Mouse (Mus musculus): ENCODE data around the gene Slc31a1. TPM values are rescaled to one million over a fixed set of nuclear protein-coding genes. Genes with fewer than 3 reads are reported as not detected.

Gene Slc31a1
- polyA plus RNA-seq, 1 experiment from 2014 or later: 52.0 TPM

DNA sequence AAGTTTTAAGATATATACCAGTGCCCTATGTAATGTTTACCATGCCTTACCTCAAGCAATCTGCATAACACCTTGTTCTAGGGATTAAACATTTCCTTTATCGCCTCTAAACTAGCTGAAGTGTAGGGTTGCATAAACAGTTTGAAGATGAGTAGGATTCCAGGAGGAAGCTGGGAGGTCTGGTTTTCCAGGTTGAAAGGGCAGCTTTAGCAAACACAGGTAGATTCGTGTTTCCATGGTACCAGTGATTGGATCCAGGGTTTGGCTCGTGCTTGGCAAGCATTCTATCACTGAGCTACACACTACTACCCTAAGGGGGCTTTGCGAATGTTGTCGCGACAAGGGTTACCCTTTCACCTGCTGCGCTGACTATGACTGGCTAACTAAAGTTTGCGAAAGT, 3.8 kb downstream of the Slc31a1 start:
- H3K36me3 ChIP-seq: 0 out of 2 replicates have a peak, but pooled peaks cover 3% of the 10 kb centered on the region
- 91% methylated on average over 8 of the region's 8 CpGs for whole genome bisulfite sequencing
- no peaks in the 10 kb centered on the region for H3K9me3 ChIP-seq (replicated peaks)
- no peak for ATAC-seq (ENCODE audit: insufficient number of reproducible peaks, low FRiP score)
- H3K27ac ChIP-seq (ENCODE audit: poor library complexity, severe bottlenecking): no peak overlapping the region
- H3K4me2 ChIP-seq: no peak overlapping the region
- H3K27me3 ChIP-seq (replicated peaks): no peaks in the 10 kb centered on the region
- H3K4me1 ChIP-seq (replicated peaks): peaks cover 21% of the 10 kb centered on the region
- no peak overlapping the region for H3K4me3 ChIP-seq
- no peak overlapping the region for H3K9ac ChIP-seq

DNA sequence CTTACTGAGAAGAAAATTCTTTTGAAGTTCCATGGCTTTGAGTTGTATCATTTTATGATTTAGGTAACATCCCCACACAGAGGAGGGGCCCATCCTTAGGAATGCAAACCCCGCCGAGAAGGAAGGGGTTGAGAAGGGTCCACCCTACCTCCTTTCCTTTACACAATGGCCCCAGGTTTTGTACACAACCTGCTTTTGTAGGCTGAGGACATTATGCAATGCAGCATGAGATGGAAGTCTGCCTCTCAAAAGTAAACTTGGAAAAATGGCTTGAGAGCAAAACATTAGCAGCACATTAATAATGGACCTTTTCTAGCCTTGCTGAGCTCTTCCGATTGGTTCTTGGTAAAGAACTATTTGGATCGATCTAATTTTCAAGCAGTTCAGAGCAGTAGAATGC, 5.8 kb downstream of the Slc31a1 start:
- H3K9ac ChIP-seq: no peak overlapping the region
- no peaks in the 10 kb centered on the region for H3K27me3 ChIP-seq (replicated peaks)
- H3K4me3 ChIP-seq: no peak overlapping the region
- H3K4me2 ChIP-seq: no peak overlapping the region
- ATAC-seq (ENCODE audit: insufficient number of reproducible peaks, low FRiP score): no peak
- H3K9me3 ChIP-seq (replicated peaks): no peaks in the 10 kb centered on the region
- WGBS: 83% methylated on average over 4 of the region's 4 CpGs
- peaks cover 28% of the 10 kb centered on the region for H3K4me1 ChIP-seq (replicated peaks)
- 0 out of 2 replicates have a peak, but pooled peaks cover 3% of the 10 kb centered on the region for H3K36me3 ChIP-seq
- no peak overlapping the region for H3K27ac ChIP-seq (ENCODE audit: poor library complexity, severe bottlenecking)

DNA sequence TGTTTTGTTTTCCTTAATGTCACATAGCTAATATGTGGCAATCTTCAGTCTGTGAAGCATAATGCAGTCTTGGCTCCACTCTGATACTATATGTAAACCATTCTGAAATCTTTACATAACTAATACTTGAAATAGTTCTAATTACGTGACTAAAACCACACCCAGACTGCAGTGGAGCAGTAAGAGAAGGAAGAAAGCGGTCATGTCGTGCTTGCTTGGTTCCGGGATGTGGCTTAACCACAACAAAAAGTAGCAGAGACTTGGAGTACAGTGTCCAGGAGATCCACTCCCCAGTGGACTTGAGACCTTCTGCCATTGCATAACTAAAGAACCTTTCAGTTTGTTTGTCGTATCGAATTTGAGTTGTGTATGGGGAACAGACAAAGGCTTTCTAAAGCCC, 7.1 kb downstream of the Slc31a1 start:
- H3K9ac ChIP-seq: no peak overlapping the region
- peaks cover 33% of the 10 kb centered on the region for H3K4me1 ChIP-seq (replicated peaks)
- no peak overlapping the region for H3K4me3 ChIP-seq
- no peak for ATAC-seq (ENCODE audit: insufficient number of reproducible peaks, low FRiP score)
- 89% methylated on average over 6 of the region's 6 CpGs for WGBS
- no peak overlapping the region for H3K27ac ChIP-seq (ENCODE audit: poor library complexity, severe bottlenecking)
- 0 out of 2 replicates have a peak, but pooled peaks cover 3% of the 10 kb centered on the region for H3K36me3 ChIP-seq
- no peak overlapping the region for H3K4me2 ChIP-seq
- no peaks in the 10 kb centered on the region for H3K9me3 ChIP-seq (replicated peaks)
- no peaks in the 10 kb centered on the region for H3K27me3 ChIP-seq (replicated peaks)

DNA sequence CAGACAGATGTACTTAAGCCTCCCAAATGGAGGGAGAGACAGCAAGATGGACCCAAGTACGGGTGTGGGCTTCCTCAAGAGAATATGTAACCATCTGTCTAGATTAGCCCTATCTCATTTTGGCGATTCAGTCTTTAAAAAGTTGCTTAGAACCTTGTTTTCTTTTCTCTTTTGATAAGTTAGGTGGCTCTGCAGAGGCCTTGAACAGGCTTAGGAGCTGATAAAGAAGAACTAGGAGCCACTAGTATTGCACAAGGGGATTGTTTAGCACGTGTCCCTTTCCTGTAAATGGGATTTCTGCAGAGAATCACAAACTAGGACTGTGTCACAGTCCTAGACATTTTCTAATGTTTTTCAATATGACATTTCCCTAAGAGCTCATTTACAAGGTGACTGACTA, 8.6 kb downstream of the Slc31a1 start:
- no peaks in the 10 kb centered on the region for H3K27me3 ChIP-seq (replicated peaks)
- no peak for ATAC-seq (ENCODE audit: insufficient number of reproducible peaks, low FRiP score)
- H3K36me3 ChIP-seq: 0 out of 2 replicates have a peak, but pooled peaks cover 3% of the 10 kb centered on the region
- no peak overlapping the region for H3K27ac ChIP-seq (ENCODE audit: poor library complexity, severe bottlenecking)
- no peak overlapping the region for H3K9ac ChIP-seq
- 24% methylated on average over 3 of the region's 3 CpGs for WGBS
- H3K4me2 ChIP-seq: no peak overlapping the region
- H3K4me3 ChIP-seq: no peak overlapping the region
- H3K9me3 ChIP-seq (replicated peaks): no peaks in the 10 kb centered on the region
- H3K4me1 ChIP-seq (replicated peaks): peaks cover 44% of the 10 kb centered on the region

DNA sequence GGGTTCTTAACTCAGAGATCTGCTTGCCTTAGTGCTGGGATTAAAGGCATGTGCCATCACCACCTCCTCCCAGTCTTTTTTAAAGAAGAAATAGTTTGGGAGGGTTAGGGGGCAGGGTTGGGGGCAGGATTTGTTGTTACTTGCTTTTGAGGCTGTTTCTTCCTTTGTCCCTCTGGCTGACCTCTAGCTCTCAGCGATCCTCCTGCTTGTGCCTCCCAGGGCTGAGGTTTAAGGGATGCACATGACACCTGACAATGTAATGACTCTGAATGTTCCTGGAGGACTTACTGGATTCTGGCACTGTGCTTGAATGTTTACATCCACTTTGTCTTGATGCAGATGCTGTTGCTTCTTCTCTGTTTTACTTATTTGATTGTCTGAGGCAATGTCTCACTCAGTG, 11.9 kb downstream of the Slc31a1 start:
- WGBS: 48% methylated on average over 1 of the region's 1 CpGs

DNA sequence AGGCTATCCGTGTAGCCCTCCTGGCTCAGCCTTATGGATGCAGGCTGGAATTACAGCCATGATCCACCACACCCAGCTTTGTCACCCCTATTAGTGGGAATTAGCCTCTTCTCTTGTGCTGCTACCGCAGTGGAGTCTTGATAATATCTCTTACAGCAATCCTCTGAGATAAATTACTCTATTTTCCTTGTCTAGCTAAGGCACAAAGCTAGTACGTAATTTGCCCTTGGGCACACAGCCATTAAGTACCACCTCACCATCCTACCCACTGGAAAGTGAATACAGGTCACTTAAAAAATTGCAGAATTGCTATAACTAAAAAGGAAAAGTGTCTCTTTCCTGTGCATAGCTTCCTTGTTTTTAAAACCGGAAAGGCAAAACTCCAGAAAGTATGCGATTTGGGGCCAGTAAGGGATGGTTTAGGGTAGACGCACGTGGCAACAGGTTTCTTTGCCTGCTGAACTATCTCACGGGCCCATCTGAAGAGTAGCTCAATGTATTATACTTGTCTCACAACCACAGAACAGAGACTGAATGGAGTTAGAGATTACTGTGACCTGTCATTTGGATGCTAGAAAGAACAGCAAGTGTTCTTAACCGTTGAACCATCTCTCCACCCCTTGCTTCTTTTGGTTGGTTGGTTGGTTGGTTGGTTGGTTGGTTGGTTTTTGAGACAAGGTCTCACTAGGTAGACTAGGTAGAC, 12.4 kb downstream of the Slc31a1 start:
- no peak overlapping the region for H3K4me2 ChIP-seq
- no peak overlapping the region for H3K27ac ChIP-seq (ENCODE audit: poor library complexity, severe bottlenecking)
- 81% methylated on average over 9 of the region's 9 CpGs for WGBS
- ATAC-seq (ENCODE audit: insufficient number of reproducible peaks, low FRiP score): no peak
- no peaks in the 10 kb centered on the region for H3K27me3 ChIP-seq (replicated peaks)
- no peak overlapping the region for H3K9ac ChIP-seq
- no peaks in the 10 kb centered on the region for H3K36me3 ChIP-seq
- no peak overlapping the region for H3K4me3 ChIP-seq
- peaks cover 51% of the 10 kb centered on the region for H3K4me1 ChIP-seq (replicated peaks)
- H3K9me3 ChIP-seq (replicated peaks): no peaks in the 10 kb centered on the region

More for the DNA sequence above, 11.9 kb downstream of the Slc31a1 start:
- no peak overlapping the region for H3K4me3 ChIP-seq
- no peak for ATAC-seq (ENCODE audit: insufficient number of reproducible peaks, low FRiP score)
- no peak overlapping the region for H3K9ac ChIP-seq
- no peak overlapping the region for H3K4me2 ChIP-seq
- H3K27me3 ChIP-seq (replicated peaks): no peaks in the 10 kb centered on the region
- peaks cover 51% of the 10 kb centered on the region for H3K4me1 ChIP-seq (replicated peaks)
- no peak overlapping the region for H3K27ac ChIP-seq (ENCODE audit: poor library complexity, severe bottlenecking)
- H3K9me3 ChIP-seq (replicated peaks): no peaks in the 10 kb centered on the region
- H3K36me3 ChIP-seq: no peaks in the 10 kb centered on the region

DNA sequence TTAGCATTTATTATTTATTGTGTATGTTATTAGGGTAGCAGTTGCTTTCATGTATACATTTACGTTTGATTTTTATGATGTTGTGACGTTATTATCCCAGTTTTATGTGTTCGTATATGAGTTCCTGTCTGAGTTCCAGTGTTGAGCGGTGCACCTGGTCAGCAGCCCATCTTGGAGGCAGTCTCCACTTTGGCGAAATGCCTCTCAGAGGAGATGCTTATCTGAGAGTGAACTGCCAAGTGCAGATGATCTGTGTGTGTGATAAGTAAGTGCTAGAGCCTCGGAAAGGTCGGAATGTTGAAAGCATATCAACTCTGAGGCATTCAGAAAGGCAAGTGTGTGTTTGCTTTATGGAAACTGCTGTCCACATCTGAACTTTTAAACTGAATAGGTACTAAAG, 13.1 kb downstream of the Slc31a1 start:
- no peak overlapping the region for H3K27ac ChIP-seq (ENCODE audit: poor library complexity, severe bottlenecking)
- H3K36me3 ChIP-seq: no peaks in the 10 kb centered on the region
- no peaks in the 10 kb centered on the region for H3K27me3 ChIP-seq (replicated peaks)
- no peak overlapping the region for H3K4me2 ChIP-seq
- no peak for ATAC-seq (ENCODE audit: insufficient number of reproducible peaks, low FRiP score)
- H3K4me3 ChIP-seq: no peak overlapping the region
- no peak overlapping the region for H3K9ac ChIP-seq
- H3K9me3 ChIP-seq (replicated peaks): no peaks in the 10 kb centered on the region
- WGBS: 61% methylated on average over 7 of the region's 7 CpGs
- peaks cover 52% of the 10 kb centered on the region for H3K4me1 ChIP-seq (replicated peaks)

DNA sequence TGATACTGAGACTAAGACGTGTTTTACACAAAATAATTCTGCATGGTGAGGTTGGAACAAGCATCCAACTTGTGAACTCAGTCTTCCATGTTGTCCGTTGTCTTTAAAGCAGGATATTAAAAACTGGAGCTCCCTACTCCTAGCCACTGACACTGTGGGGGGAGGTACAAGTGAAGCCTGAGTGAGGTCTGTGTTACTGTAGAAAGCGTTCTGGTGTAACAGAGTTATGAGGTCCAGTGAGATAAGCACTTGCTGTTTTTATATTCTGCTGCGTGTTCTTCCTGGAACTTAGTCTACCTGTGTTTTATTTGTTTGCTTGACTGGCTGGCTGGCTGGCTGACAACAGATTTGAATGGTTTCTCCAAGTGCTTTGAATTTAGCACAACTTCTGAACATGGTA, 13.8 kb downstream of the Slc31a1 start:
- peak overlapping the region; percentile 25; the same call in 1 of the 2 replicates for H3K4me2 ChIP-seq
- no peaks in the 10 kb centered on the region for H3K36me3 ChIP-seq
- no peak for ATAC-seq (ENCODE audit: insufficient number of reproducible peaks, low FRiP score)
- WGBS: 43% methylated on average over 4 of the region's 4 CpGs
- H3K4me3 ChIP-seq: no peak overlapping the region
- H3K27me3 ChIP-seq (replicated peaks): no peaks in the 10 kb centered on the region
- H3K4me1 ChIP-seq (replicated peaks): peaks cover 48% of the 10 kb centered on the region
- 0 out of 2 replicates have a peak overlapping the region, but pooled peaks have one; percentile 6 for H3K27ac ChIP-seq (ENCODE audit: poor library complexity, severe bottlenecking)
- H3K9me3 ChIP-seq (replicated peaks): no peaks in the 10 kb centered on the region
- H3K9ac ChIP-seq: no peak overlapping the region

DNA sequence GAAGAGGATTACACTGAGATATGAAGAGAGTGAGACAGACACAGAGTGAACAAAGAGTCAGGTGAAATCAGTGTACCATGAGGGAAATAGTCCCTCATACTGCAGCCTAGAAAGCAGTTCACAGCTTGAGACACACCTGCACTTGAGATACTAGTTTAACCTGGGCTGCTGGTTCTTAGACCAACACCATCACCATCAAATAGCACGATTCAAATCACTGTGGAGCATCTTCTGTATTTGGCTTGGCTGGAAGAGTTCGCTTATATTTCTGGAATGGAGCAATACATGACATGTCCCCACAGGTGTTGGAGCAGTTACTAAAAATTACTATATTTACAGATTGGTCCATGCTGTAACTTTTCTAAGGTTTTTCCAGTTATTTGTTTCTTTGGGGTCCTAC, 15.6 kb downstream of the Slc31a1 start:
- H3K9ac ChIP-seq: no peak overlapping the region
- no peak for ATAC-seq (ENCODE audit: insufficient number of reproducible peaks, low FRiP score)
- 89% methylated on average over 2 of the region's 2 CpGs for WGBS
- no peaks in the 10 kb centered on the region for H3K36me3 ChIP-seq
- H3K27me3 ChIP-seq (replicated peaks): no peaks in the 10 kb centered on the region
- peaks cover 41% of the 10 kb centered on the region for H3K4me1 ChIP-seq (replicated peaks)
- H3K9me3 ChIP-seq (replicated peaks): no peaks in the 10 kb centered on the region
- H3K27ac ChIP-seq (ENCODE audit: poor library complexity, severe bottlenecking): no peak overlapping the region
- H3K4me3 ChIP-seq: no peak overlapping the region
- H3K4me2 ChIP-seq: no peak overlapping the region

DNA sequence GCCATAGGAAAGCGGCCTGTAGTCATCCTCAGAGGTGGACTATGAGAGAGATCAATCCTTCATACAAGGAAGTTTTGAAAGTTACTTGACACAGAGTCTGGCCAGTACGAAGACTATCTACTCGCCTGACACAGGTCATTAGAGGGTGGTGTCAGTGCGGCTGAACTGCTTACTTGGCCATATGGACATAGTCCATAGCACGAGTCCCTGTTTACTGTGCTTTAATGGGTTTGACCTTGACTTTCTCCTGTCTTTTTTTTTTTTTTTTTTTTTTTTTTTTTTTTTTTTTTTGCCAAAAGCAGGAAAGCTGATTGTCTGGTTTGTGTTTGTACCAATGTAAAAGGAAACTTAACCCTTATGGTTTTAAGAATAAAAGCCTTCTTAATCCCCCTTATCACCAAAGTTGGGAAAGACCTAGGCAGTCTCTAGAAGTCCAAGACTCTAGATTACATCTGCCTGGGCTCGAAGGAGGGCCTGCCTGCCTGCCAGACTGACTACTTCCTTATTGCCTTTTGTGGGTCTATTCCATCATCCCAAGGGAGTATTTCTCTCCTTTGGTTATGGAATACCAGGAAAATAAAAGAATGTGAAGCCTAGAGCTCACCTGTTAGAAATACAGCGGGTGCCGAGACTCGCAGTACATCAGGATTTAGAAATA, 19.3 kb downstream of the Slc31a1 start:
- no peak overlapping the region for H3K9ac ChIP-seq
- H3K9me3 ChIP-seq (replicated peaks): no peaks in the 10 kb centered on the region
- peaks cover 7% of the 10 kb centered on the region; the same call in 1 of the 2 replicates for H3K36me3 ChIP-seq
- H3K27ac ChIP-seq (ENCODE audit: poor library complexity, severe bottlenecking): no peak overlapping the region
- no peaks in the 10 kb centered on the region for H3K27me3 ChIP-seq (replicated peaks)
- H3K4me3 ChIP-seq: no peak overlapping the region
- no peak overlapping the region for H3K4me2 ChIP-seq
- H3K4me1 ChIP-seq (replicated peaks): peaks cover 11% of the 10 kb centered on the region
- 75% methylated on average over 9 of the region's 9 CpGs for WGBS
- ATAC-seq (ENCODE audit: insufficient number of reproducible peaks, low FRiP score): no peak

DNA sequence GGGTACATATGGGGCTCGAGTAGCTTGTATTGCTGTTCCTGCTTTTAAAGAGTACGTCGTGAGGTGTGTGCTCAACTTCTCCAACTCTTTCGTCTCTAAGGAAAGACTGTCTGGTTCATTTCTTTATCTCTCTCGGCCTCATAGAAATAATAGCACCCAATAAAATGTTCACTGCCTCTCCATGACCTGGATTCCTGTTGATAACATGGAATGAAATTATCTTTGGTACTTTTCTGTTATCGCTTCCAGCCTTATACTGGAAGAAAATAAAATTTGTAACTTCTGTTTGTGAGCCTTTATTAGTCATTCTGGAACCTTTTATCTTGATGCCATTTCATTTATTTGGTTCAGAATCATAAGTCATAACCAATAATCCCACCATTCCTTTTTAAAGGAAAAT, 22.7 kb downstream of the Slc31a1 start:
- H3K36me3 ChIP-seq: peaks cover 30% of the 10 kb centered on the region
- no peak for ATAC-seq (ENCODE audit: insufficient number of reproducible peaks, low FRiP score)
- H3K4me1 ChIP-seq (replicated peaks): peaks cover 9% of the 10 kb centered on the region; the same call in 1 of the 2 replicates
- H3K4me3 ChIP-seq: no peak overlapping the region
- WGBS: 85% methylated on average over 6 of the region's 6 CpGs
- H3K9ac ChIP-seq: no peak overlapping the region
- H3K27ac ChIP-seq (ENCODE audit: poor library complexity, severe bottlenecking): no peak overlapping the region
- H3K4me2 ChIP-seq: no peak overlapping the region
- no peaks in the 10 kb centered on the region for H3K9me3 ChIP-seq (replicated peaks)
- H3K27me3 ChIP-seq (replicated peaks): no peaks in the 10 kb centered on the region
